Mouse (Mus musculus) hindbrain, embryonic 10.5 days (tissue): ENCODE measurements around the gene Thy1. TPM values are rescaled to one million over a fixed set of nuclear protein-coding genes. Genes with fewer than 3 reads are reported as not detected.

Source experiments
- DNase-seq: peaks from one replicate; pipeline ENCODE4 v3.0.0-alpha.2; 2017; ENCODE audit warnings: low spot score
- H3K27ac ChIP-seq: fragments of 300-500 bp; sonication (generic); 2 replicates; pipeline ENCODE4 v1.5.1; 2016; ENCODE audit warnings: mild to moderate bottlenecking, moderate library complexity
- H3K27me3 ChIP-seq: fragments of 300-500 bp; sonication (generic); 2 replicates; pipeline ENCODE4 v1.6.1; 2016; ENCODE audit warnings: mild to moderate bottlenecking; ENCODE audit not compliant: poor library complexity, insufficient read depth, severe bottlenecking
- H3K36me3 ChIP-seq: fragments of 300-500 bp; sonication (generic); 2 replicates; pipeline ENCODE4 v1.6.1; 2016; ENCODE audit warnings: mild to moderate bottlenecking, moderate library complexity
- H3K4me1 ChIP-seq: fragments of 300-500 bp; sonication (generic); replicated peaks from 2 replicates; pipeline ENCODE4 v1.6.1; 2016; ENCODE audit warnings: mild to moderate bottlenecking
- H3K4me3 ChIP-seq: fragments of 300-500 bp; sonication (generic); 2 replicates; pipeline ENCODE4 v1.5.1; 2016; ENCODE audit warnings: mild to moderate bottlenecking, moderate library complexity
- H3K9me3 ChIP-seq: fragments of 300-500 bp; sonication (generic); 2 replicates; pipeline ENCODE4 v1.6.1; 2016; ENCODE audit warnings: mild to moderate bottlenecking, moderate library complexity
- WGBS: fragments of 180-500 bp; shearing (Covaris S2); methylation state at CpG from one replicate; pipeline ENCODE4 v1.1.7; 2016; 5-methylcytosine and 5-hydroxymethylcytosine counted together
- polyA plus RNA-seq: library from polyadenylated mRNA; unstranded; fragments of >200 nt; fragmentation: Nextera tagmentation; extraction: Ambion mirVana; gene quantifications from 2 replicates; pipeline ENCODE4 v1.2.1, GENCODE M21; 2016

Gene Thy1
- polyA plus RNA-seq, 1 experiment from 2014 or later = 0.14 TPM

- WGBS = 86% methylated on average over 5 of the region's 5 CpGs
- no peak overlapping the region for H3K27ac ChIP-seq
- no peaks in the 10 kb centered on the region for H3K27me3 ChIP-seq
- DNase-seq = no peak
- H3K36me3 ChIP-seq = no peaks in the 10 kb centered on the region
- H3K4me1 ChIP-seq = 0 out of 2 replicates have a peak, but pooled peaks cover 5% of the 10 kb centered on the region
- H3K4me3 ChIP-seq = no peak overlapping the region
- no peaks in the 10 kb centered on the region for H3K9me3 ChIP-seq
Observed at GRCm38 (mm10) chr9:44017846-44018245, 25.3 kb upstream of the Thy1 start.

- Histone ChIP-seq H3K27ac (no peak overlapping the region), H3K4me3 (no peak overlapping the region), H3K4me1 (0 out of 2 replicates have a peak, but pooled peaks cover 5% of the 10 kb centered on the region), H3K36me3 (no peaks in the 10 kb centered on the region), H3K9me3 (no peaks in the 10 kb centered on the region), H3K27me3 (no peaks in the 10 kb centered on the region)
- DNase-seq = no peak
- WGBS = 85% methylated on average over 7 of the region's 7 CpGs
Observed at GRCm38 (mm10) chr9:44020001-44020400, 23.2 kb upstream of the Thy1 start.

GRCm38 (mm10) chr9:44022100-44022847 is 20.9 kb upstream of the Thy1 start:
- 59% methylated on average over 8 of the region's 8 CpGs for WGBS
- 0 out of 2 replicates have a peak, but pooled peaks cover 5% of the 10 kb centered on the region for H3K4me1 ChIP-seq
- H3K4me3 ChIP-seq = no peak overlapping the region
- no peak overlapping the region for H3K27ac ChIP-seq
- H3K36me3 ChIP-seq = no peaks in the 10 kb centered on the region
- DNase-seq = no peak
- H3K9me3 ChIP-seq = no peaks in the 10 kb centered on the region
- H3K27me3 ChIP-seq = no peaks in the 10 kb centered on the region

- 74% methylated on average over 3 of the region's 3 CpGs for WGBS
- no peaks in the 10 kb centered on the region for H3K9me3 ChIP-seq
Observed at GRCm38 (mm10) chr9:44024096-44024495, 19.1 kb upstream of the Thy1 start.

GRCm38 (mm10) chr9:44029580-44030236 is 13.5 kb upstream of the Thy1 start:
- H3K4me1 ChIP-seq = peaks cover 4% of the 10 kb centered on the region; the same call in 1 of the 2 replicates
- H3K9me3 ChIP-seq = no peaks in the 10 kb centered on the region
- no peak overlapping the region for H3K4me3 ChIP-seq
- no peak for DNase-seq
- 65% methylated on average over 5 of the region's 5 CpGs for WGBS
- no peaks in the 10 kb centered on the region for H3K27me3 ChIP-seq
- no peaks in the 10 kb centered on the region for H3K36me3 ChIP-seq
- no peak overlapping the region for H3K27ac ChIP-seq

More at GRCm38 (mm10) chr9:44024096-44024495, 19.1 kb upstream of the Thy1 start:
- H3K27ac ChIP-seq = no peak overlapping the region
- 0 out of 2 replicates have a peak, but pooled peaks cover 5% of the 10 kb centered on the region for H3K4me1 ChIP-seq
- H3K36me3 ChIP-seq = no peaks in the 10 kb centered on the region
- no peak for DNase-seq
- no peak overlapping the region for H3K4me3 ChIP-seq
- H3K27me3 ChIP-seq = no peaks in the 10 kb centered on the region

- Histone ChIP-seq H3K36me3 (no peaks in the 10 kb centered on the region), H3K9me3 (no peaks in the 10 kb centered on the region), H3K4me3 (no peak overlapping the region), H3K27me3 (no peaks in the 10 kb centered on the region), H3K4me1 (peaks cover 4% of the 10 kb centered on the region; the same call in 1 of the 2 replicates), H3K27ac (no peak overlapping the region)
- 90% methylated on average over 4 of the region's 4 CpGs for WGBS
- DNase-seq = no peak
Observed at GRCm38 (mm10) chr9:44030646-44031045, 12.5 kb upstream of the Thy1 start.

GRCm38 (mm10) chr9:44031079-44031478 is 12.1 kb upstream of the Thy1 start:
- Histone ChIP-seq H3K27ac (no peak overlapping the region), H3K36me3 (no peaks in the 10 kb centered on the region), H3K4me3 (no peak overlapping the region), H3K4me1 (peaks cover 4% of the 10 kb centered on the region; the same call in 1 of the 2 replicates), H3K27me3 (no peaks in the 10 kb centered on the region), H3K9me3 (no peaks in the 10 kb centered on the region)
- no peak for DNase-seq
- WGBS = 86% methylated on average over 5 of the region's 5 CpGs

- Histone ChIP-seq H3K27me3 (no peaks in the 10 kb centered on the region), H3K9me3 (no peaks in the 10 kb centered on the region), H3K27ac (no peak overlapping the region), H3K36me3 (no peaks in the 10 kb centered on the region), H3K4me1 (peaks cover 4% of the 10 kb centered on the region; the same call in 1 of the 2 replicates), H3K4me3 (no peak overlapping the region)
- no peak for DNase-seq
- 82% methylated on average over 4 of the region's 4 CpGs for WGBS
Observed at GRCm38 (mm10) chr9:44031946-44032345, 11.2 kb upstream of the Thy1 start.

- Histone ChIP-seq H3K4me3 (no peak overlapping the region), H3K36me3 (no peaks in the 10 kb centered on the region), H3K27ac (no peak overlapping the region), H3K4me1 (peaks cover 4% of the 10 kb centered on the region; the same call in 1 of the 2 replicates), H3K9me3 (no peaks in the 10 kb centered on the region), H3K27me3 (no peaks in the 10 kb centered on the region)
- WGBS = 89% methylated on average over 5 of the region's 5 CpGs
- DNase-seq = no peak
Observed at GRCm38 (mm10) chr9:44033317-44033716, 9.9 kb upstream of the Thy1 start.

GRCm38 (mm10) chr9:44033957-44034727 is 9.0 kb upstream of the Thy1 start:
- H3K36me3 ChIP-seq = no peaks in the 10 kb centered on the region
- WGBS = 76% methylated on average over 13 of the region's 13 CpGs
- no peak for DNase-seq
- H3K4me3 ChIP-seq = no peak overlapping the region
- H3K27me3 ChIP-seq = no peaks in the 10 kb centered on the region
- H3K27ac ChIP-seq = no peak overlapping the region
- H3K4me1 ChIP-seq = peaks cover 4% of the 10 kb centered on the region; the same call in 1 of the 2 replicates
- no peaks in the 10 kb centered on the region for H3K9me3 ChIP-seq

- H3K4me3 ChIP-seq = no peak overlapping the region
- no peak overlapping the region for H3K27ac ChIP-seq
- no peaks in the 10 kb centered on the region for H3K9me3 ChIP-seq
- 91% methylated on average over 5 of the region's 5 CpGs for WGBS
- no peak for DNase-seq
- peaks cover 14% of the 10 kb centered on the region for H3K27me3 ChIP-seq
- H3K36me3 ChIP-seq = no peaks in the 10 kb centered on the region
- 0 out of 2 replicates have a peak, but pooled peaks cover 6% of the 10 kb centered on the region for H3K4me1 ChIP-seq
Observed at GRCm38 (mm10) chr9:44037106-44037505, 6.1 kb upstream of the Thy1 start.

- Histone ChIP-seq H3K9me3 (no peaks in the 10 kb centered on the region), H3K27ac (no peak overlapping the region), H3K4me1 (peaks cover 27% of the 10 kb centered on the region), H3K27me3 (peaks cover 60% of the 10 kb centered on the region), H3K36me3 (no peaks in the 10 kb centered on the region), H3K4me3 (no peak overlapping the region)
- DNase-seq = no peak
- WGBS = 67% methylated on average over 7 of the region's 7 CpGs
Observed at GRCm38 (mm10) chr9:44041511-44042395, 1.4 kb upstream of the Thy1 start.
